Mouse (Mus musculus): ENCODE measurements at regions not wholly inside any gene's neighbourhood (a gene's known extent, or its start where the extent isn't known, plus 50 kb on each side); places are given as distances from the start of the nearest gene placed in this dataset.

- ATAC-seq (ENCODE audit: insufficient number of reproducible peaks, low FRiP score, low TSS enrichment, low read depth): no peak
- Histone ChIP-seq H3K4me1 (ENCODE audit: control insufficient read depth, insufficient read depth, low read length) (no peaks in the 10 kb centered on the region), H3K27ac (replicated peaks; ENCODE audit: low read depth, low read length) (no peak overlapping the region), H3K9ac (ENCODE audit: low read length) (no peak overlapping the region), H3K4me2 (ENCODE audit: low read depth, severe bottlenecking) (no peak overlapping the region), H3K36me3 (ENCODE audit: control insufficient read depth, insufficient read depth, low read length) (no peaks in the 10 kb centered on the region), H3K9me3 (ENCODE audit: control insufficient read depth, low read length) (no peaks in the 10 kb centered on the region), H3K27me3 (ENCODE audit: control insufficient read depth, insufficient read depth, low read length) (no peaks in the 10 kb centered on the region), H3K4me3 (ENCODE audit: low read depth, low read length) (no peak overlapping the region)
- DNase-seq (ENCODE audit: low spot score): no peak
- 72% methylated on average over 5 of the region's 5 CpGs for WGBS
Measured at GRCm38 (mm10) chr10:119003839-119004238, 133.8 kb upstream of the Dyrk2 start.

DNA sequence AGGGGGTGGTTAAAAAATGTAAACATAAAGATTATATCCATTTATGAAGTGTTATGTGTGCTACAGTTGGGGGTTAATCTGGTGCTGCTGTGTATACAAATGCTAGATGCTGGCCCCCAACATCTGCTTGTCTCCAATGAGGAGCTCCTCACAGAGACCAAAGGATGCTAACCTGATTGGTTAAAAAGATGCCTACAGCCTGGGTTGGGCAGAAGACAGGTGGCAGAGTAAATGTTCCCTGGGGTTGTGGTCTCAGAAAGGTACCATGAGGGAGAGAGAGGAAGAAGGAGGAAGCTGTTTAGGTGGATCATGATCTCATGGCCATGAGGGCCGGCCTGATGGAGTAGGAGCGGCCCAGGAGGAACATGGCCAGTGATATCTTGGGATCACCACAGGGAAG, 133.0 kb upstream of the Dyrk2 start:
- Histone ChIP-seq H3K4me3 (ENCODE audit: low read depth, low read length) (no peak overlapping the region), H3K4me2 (ENCODE audit: low read depth, severe bottlenecking) (no peak overlapping the region), H3K9me3 (ENCODE audit: control insufficient read depth, low read length) (no peaks in the 10 kb centered on the region), H3K4me1 (ENCODE audit: control insufficient read depth, insufficient read depth, low read length) (no peaks in the 10 kb centered on the region), H3K9ac (ENCODE audit: low read length) (no peak overlapping the region), H3K27me3 (ENCODE audit: control insufficient read depth, insufficient read depth, low read length) (no peaks in the 10 kb centered on the region), H3K27ac (replicated peaks; ENCODE audit: low read depth, low read length) (no peak overlapping the region), H3K36me3 (ENCODE audit: control insufficient read depth, insufficient read depth, low read length) (no peaks in the 10 kb centered on the region)
- 97% methylated on average over 2 of the region's 2 CpGs for WGBS
- DNase-seq (ENCODE audit: low spot score) (no peak), ATAC-seq (ENCODE audit: insufficient number of reproducible peaks, low FRiP score, low TSS enrichment, low read depth) (no peak)

GRCm38 (mm10) chr10:119001895-119002294, 131.9 kb upstream of the Dyrk2 start:
- no peak overlapping the region for H3K4me3 ChIP-seq (ENCODE audit: low read depth, low read length)
- WGBS: 92% methylated on average over 7 of the region's 7 CpGs
- DNase-seq (ENCODE audit: low spot score): no peak
- no peaks in the 10 kb centered on the region for H3K9me3 ChIP-seq (ENCODE audit: control insufficient read depth, low read length)
- ATAC-seq (ENCODE audit: insufficient number of reproducible peaks, low FRiP score, low TSS enrichment, low read depth): no peak
- H3K4me1 ChIP-seq (ENCODE audit: control insufficient read depth, insufficient read depth, low read length): no peaks in the 10 kb centered on the region
- H3K27me3 ChIP-seq (ENCODE audit: control insufficient read depth, insufficient read depth, low read length): no peaks in the 10 kb centered on the region
- no peak overlapping the region for H3K27ac ChIP-seq (replicated peaks; ENCODE audit: low read depth, low read length)
- no peak overlapping the region for H3K4me2 ChIP-seq (ENCODE audit: low read depth, severe bottlenecking)
- no peaks in the 10 kb centered on the region for H3K36me3 ChIP-seq (ENCODE audit: control insufficient read depth, insufficient read depth, low read length)
- no peak overlapping the region for H3K9ac ChIP-seq (ENCODE audit: low read length)

DNA sequence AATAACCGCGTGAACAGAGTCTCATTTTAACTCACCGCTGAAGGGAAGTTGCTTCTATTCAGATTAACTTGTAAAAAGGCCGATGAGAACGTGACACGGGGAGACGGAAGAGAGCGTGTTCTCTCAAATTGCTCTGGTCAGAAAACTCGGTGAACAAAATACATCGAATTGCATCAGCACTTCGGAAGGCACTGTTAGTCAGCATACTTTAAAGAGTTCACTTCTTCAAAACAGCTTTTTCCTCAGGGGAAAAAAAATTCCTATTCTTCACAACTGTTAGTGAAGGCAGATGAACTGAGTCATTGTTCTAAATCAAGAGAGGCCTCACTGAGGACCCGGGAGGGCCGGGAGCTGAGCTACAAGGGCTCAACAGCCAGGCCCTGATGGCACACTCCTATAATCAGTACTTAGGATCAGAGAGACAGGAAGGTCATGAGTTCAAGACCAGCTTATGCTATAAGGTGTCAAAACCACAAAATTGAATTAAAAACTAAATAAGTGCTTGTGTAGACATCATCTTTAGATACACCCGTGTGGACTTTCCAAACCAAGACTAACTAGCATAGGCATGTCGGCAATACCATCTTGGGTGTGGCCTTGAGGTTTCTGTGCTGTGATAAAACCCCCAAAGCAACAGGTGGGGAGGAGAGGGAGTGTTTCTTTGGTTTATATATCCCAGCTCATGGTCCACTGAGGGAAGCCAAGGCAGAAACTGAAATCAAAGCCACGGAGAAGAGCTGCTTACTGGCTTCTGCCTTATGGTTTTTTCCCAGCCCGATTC, 131.2 kb upstream of the Dyrk2 start:
- Histone ChIP-seq H3K4me3 (ENCODE audit: low read depth, low read length) (no peak overlapping the region), H3K9ac (ENCODE audit: low read length) (no peak overlapping the region), H3K36me3 (ENCODE audit: control insufficient read depth, insufficient read depth, low read length) (no peaks in the 10 kb centered on the region), H3K27me3 (ENCODE audit: control insufficient read depth, insufficient read depth, low read length) (no peaks in the 10 kb centered on the region), H3K27ac (replicated peaks; ENCODE audit: low read depth, low read length) (no peak overlapping the region), H3K4me2 (ENCODE audit: low read depth, severe bottlenecking) (no peak overlapping the region), H3K4me1 (ENCODE audit: control insufficient read depth, insufficient read depth, low read length) (no peaks in the 10 kb centered on the region), H3K9me3 (ENCODE audit: control insufficient read depth, low read length) (no peaks in the 10 kb centered on the region)
- WGBS: 94% methylated on average over 17 of the region's 17 CpGs
- ATAC-seq (ENCODE audit: insufficient number of reproducible peaks, low FRiP score, low TSS enrichment, low read depth) (no peak), DNase-seq (ENCODE audit: low spot score) (no peak)

- DNase-seq (ENCODE audit: low spot score) (no peak), ATAC-seq (ENCODE audit: insufficient number of reproducible peaks, low FRiP score, low TSS enrichment, low read depth) (no peak)
- Histone ChIP-seq H3K27ac (replicated peaks; ENCODE audit: low read depth, low read length) (no peak overlapping the region), H3K4me3 (ENCODE audit: low read depth, low read length) (no peak overlapping the region), H3K4me1 (ENCODE audit: control insufficient read depth, insufficient read depth, low read length) (0 out of 2 replicates have a peak, but pooled peaks cover 3% of the 10 kb centered on the region), H3K36me3 (ENCODE audit: control insufficient read depth, insufficient read depth, low read length) (no peaks in the 10 kb centered on the region), H3K9ac (ENCODE audit: low read length) (no peak overlapping the region), H3K9me3 (ENCODE audit: control insufficient read depth, low read length) (no peaks in the 10 kb centered on the region), H3K4me2 (ENCODE audit: low read depth, severe bottlenecking) (no peak overlapping the region), H3K27me3 (ENCODE audit: control insufficient read depth, insufficient read depth, low read length) (no peaks in the 10 kb centered on the region)
- WGBS: 81% methylated on average over 6 of the region's 6 CpGs
Measured at GRCm38 (mm10) chr10:118998966-118999365, 129.0 kb upstream of the Dyrk2 start.

GRCm38 (mm10) chr10:118997034-118997433, 127.0 kb upstream of the Dyrk2 start:
- Histone ChIP-seq H3K27me3 (ENCODE audit: control insufficient read depth, insufficient read depth, low read length) (no peaks in the 10 kb centered on the region), H3K4me2 (ENCODE audit: low read depth, severe bottlenecking) (no peak overlapping the region), H3K4me1 (ENCODE audit: control insufficient read depth, insufficient read depth, low read length) (0 out of 2 replicates have a peak, but pooled peaks cover 6% of the 10 kb centered on the region), H3K9ac (ENCODE audit: low read length) (no peak overlapping the region), H3K9me3 (ENCODE audit: control insufficient read depth, low read length) (no peaks in the 10 kb centered on the region), H3K36me3 (ENCODE audit: control insufficient read depth, insufficient read depth, low read length) (no peaks in the 10 kb centered on the region), H3K27ac (replicated peaks; ENCODE audit: low read depth, low read length) (no peak overlapping the region), H3K4me3 (ENCODE audit: low read depth, low read length) (no peak overlapping the region)
- no peak for DNase-seq (ENCODE audit: low spot score)
- 79% methylated on average over 2 of the region's 2 CpGs for WGBS
- no peak for ATAC-seq (ENCODE audit: insufficient number of reproducible peaks, low FRiP score, low TSS enrichment, low read depth)

DNA sequence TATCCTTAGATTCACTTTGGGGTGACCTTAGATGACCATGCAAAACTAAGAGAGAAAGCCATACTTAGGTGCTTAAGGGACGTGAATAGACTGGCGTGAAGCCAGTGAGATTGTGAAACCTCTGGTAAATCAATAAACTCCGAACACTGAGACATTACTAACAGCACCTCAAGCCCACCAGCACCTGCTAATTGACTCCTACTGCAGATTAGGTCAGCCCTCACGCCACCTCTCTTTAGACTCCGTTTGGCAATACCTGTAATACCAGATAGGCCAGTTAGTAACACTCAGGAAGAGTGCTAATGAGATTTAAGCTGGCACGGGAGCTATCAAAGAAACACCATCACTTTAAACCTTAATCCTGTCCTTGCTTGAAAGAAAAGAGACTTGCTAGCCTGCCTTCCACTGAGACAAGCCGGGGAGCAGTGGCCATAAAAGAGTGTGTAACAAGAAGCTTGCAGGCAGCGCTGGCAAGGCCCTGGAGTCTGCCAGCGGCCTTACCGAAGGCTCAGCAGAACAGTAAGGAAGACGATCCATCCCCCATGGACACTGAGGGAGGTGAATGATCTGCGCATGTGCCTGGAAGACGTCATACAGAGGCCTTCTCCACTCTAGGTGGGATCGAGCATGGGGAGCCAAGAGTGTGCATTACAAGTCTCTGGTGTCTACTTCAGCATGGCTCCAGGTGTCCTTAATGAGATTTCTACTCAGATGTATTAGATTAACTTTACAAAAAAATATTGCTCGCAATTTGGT, 124.0 kb upstream of the Dyrk2 start:
- no peak for DNase-seq (ENCODE audit: low spot score)
- Histone ChIP-seq H3K9me3 (ENCODE audit: control insufficient read depth, low read length) (no peaks in the 10 kb centered on the region), H3K27ac (replicated peaks; ENCODE audit: low read depth, low read length) (no peak overlapping the region), H3K4me1 (ENCODE audit: control insufficient read depth, insufficient read depth, low read length) (0 out of 2 replicates have a peak, but pooled peaks cover 6% of the 10 kb centered on the region), H3K36me3 (ENCODE audit: control insufficient read depth, insufficient read depth, low read length) (no peaks in the 10 kb centered on the region), H3K27me3 (ENCODE audit: control insufficient read depth, insufficient read depth, low read length) (no peaks in the 10 kb centered on the region), H3K9ac (ENCODE audit: low read length) (no peak overlapping the region), H3K4me2 (ENCODE audit: low read depth, severe bottlenecking) (no peak overlapping the region), H3K4me3 (ENCODE audit: low read depth, low read length) (no peak overlapping the region)
- no peak for ATAC-seq (ENCODE audit: insufficient number of reproducible peaks, low FRiP score, low TSS enrichment, low read depth)
- WGBS: 45% methylated on average over 15 of the region's 15 CpGs

- Histone ChIP-seq H3K4me2 (ENCODE audit: low read depth, severe bottlenecking) (no peak overlapping the region), H3K36me3 (ENCODE audit: control insufficient read depth, insufficient read depth, low read length) (no peaks in the 10 kb centered on the region), H3K27me3 (ENCODE audit: control insufficient read depth, insufficient read depth, low read length) (no peaks in the 10 kb centered on the region), H3K4me1 (ENCODE audit: control insufficient read depth, insufficient read depth, low read length) (0 out of 2 replicates have a peak, but pooled peaks cover 6% of the 10 kb centered on the region), H3K9ac (ENCODE audit: low read length) (no peak overlapping the region), H3K4me3 (ENCODE audit: low read depth, low read length) (no peak overlapping the region), H3K9me3 (ENCODE audit: control insufficient read depth, low read length) (no peaks in the 10 kb centered on the region), H3K27ac (replicated peaks; ENCODE audit: low read depth, low read length) (no peak overlapping the region)
- no peak for DNase-seq (ENCODE audit: low spot score)
- 86% methylated on average over 7 of the region's 7 CpGs for WGBS
- ATAC-seq (ENCODE audit: insufficient number of reproducible peaks, low FRiP score, low TSS enrichment, low read depth): no peak
Measured at GRCm38 (mm10) chr10:118991213-118991612, 121.2 kb upstream of the Dyrk2 start.
